Mouse (Mus musculus): ENCODE data around the gene Tph1. TPM values are rescaled to one million over a fixed set of nuclear protein-coding genes. Genes with fewer than 3 reads are reported as not detected.

Tph1 gene
- polyA plus RNA-seq (2014; fragmentation: Nextera tagmentation; extraction: Ambion mirVana), result 0.86 and 1.1 TPM in 2 replicates

DNA sequence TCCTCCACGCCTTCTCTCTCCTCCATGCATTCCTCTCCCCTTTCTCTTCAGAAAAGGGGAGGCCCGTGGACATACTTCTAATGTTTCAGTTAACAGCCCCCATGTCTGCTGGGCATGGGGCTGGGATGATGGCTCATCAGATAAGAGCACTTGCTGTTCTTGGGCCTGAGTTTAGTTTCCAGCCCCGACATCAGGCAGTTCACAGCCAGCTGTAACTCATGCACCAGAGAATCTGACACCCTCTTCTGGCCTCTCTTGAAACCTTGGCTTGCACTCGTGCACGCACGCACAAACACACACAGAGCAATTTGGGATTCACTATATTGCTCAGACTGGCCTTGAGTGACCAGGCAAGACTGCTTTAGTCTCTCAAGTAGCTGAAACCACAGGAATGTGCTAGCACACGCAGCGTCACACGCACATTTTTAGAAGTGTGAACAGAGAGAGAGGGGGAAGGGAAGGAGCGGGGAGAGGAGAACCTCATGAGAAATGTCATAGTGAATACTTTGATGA is at the start of gene Tph1:
Gene Tph1 (minus strand): TSS at position 378 of the 513 bp plus-strand sequence.
- Histone ChIP-seq H3K36me3 (ENCODE audit: control insufficient read depth, insufficient read depth, low read length) (no peaks in the 10 kb centered on the region), H3K4me1 (ENCODE audit: control insufficient read depth, insufficient read depth, low read length) (peaks cover 6% of the 10 kb centered on the region), H3K27me3 (ENCODE audit: control insufficient read depth, insufficient read depth, low read length) (no peaks in the 10 kb centered on the region), H3K9ac (ENCODE audit: low read depth, low read length) (no peak within 1 kb of the TSS), H3K9me3 (ENCODE audit: control insufficient read depth, low read length) (no peaks in the 10 kb centered on the region), H3K4me3 (ENCODE audit: low read length) (no peak within 1 kb of the TSS), H3K4me2 (replicated peaks; ENCODE audit: low read depth, low read length) (no peak within 1 kb of the TSS), H3K27ac (ENCODE audit: low read depth, low read length) (no peak within 1 kb of the TSS)
- peak; percentile 56; the same call in 1 of the 2 replicates for ATAC-seq (ENCODE audit: low FRiP score, low TSS enrichment)
- 26% methylated on average over 10 of the region's 10 CpGs for WGBS

DNA sequence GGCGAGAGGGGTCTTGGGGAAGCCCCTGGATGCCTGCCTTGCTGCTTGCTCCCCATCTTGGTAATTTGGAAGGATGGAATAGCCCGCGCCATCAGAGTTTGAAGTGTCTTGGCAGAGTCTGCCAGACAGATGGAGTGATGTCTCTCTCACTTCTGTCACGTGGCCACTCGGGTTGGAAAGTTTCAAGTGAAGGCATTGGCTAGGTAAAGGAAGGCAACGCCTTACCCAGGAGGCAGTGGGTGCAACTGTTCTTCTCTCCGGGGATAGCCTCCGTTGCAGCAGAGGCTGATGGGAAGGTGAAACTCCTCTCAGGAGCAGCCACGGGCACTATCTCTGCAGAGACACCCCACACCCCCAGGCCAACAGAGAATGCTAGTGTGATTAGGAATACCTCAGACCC is 48.1 kb upstream of the Tph1 start:
- no peaks in the 10 kb centered on the region for H3K9me3 ChIP-seq (ENCODE audit: control insufficient read depth, low read length)
- WGBS, result 85% methylated on average over 9 of the region's 9 CpGs
- H3K36me3 ChIP-seq (ENCODE audit: control insufficient read depth, insufficient read depth, low read length), result no peaks in the 10 kb centered on the region
- ATAC-seq (ENCODE audit: low FRiP score, low TSS enrichment), result no peak
- H3K4me1 ChIP-seq (ENCODE audit: control insufficient read depth, insufficient read depth, low read length), result 0 out of 2 replicates have a peak, but pooled peaks cover 5% of the 10 kb centered on the region
- no peak overlapping the region for H3K9ac ChIP-seq (ENCODE audit: low read depth, low read length)
- H3K27me3 ChIP-seq (ENCODE audit: control insufficient read depth, insufficient read depth, low read length), result no peaks in the 10 kb centered on the region
- H3K27ac ChIP-seq (ENCODE audit: low read depth, low read length), result no peak overlapping the region
- H3K4me3 ChIP-seq (ENCODE audit: low read length), result no peak overlapping the region
- no peak overlapping the region for H3K4me2 ChIP-seq (replicated peaks; ENCODE audit: low read depth, low read length)

DNA sequence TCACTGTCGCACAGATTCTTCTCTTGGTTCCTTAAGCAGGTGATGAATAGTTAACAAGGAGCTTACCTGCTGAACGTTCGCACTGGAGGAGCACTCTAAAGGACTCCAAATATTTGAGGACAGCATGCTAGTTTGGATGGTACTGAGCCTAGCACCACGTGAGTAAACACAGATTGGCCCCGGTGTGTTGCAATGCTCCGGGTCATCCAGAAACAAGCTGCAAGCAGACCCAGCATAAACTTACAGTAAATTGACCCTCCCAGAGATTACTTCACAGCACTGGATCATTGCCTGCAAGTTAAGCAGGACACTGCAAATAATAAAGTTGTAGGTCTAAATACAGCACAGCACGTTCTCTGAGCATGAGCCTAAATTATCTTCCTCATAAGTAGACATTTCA is 47.2 kb upstream of the Tph1 start:
- Histone ChIP-seq H3K4me3 (ENCODE audit: low read length) (no peak overlapping the region), H3K27me3 (ENCODE audit: control insufficient read depth, insufficient read depth, low read length) (no peaks in the 10 kb centered on the region), H3K4me1 (ENCODE audit: control insufficient read depth, insufficient read depth, low read length) (0 out of 2 replicates have a peak, but pooled peaks cover 5% of the 10 kb centered on the region), H3K9ac (ENCODE audit: low read depth, low read length) (no peak overlapping the region), H3K9me3 (ENCODE audit: control insufficient read depth, low read length) (no peaks in the 10 kb centered on the region), H3K27ac (ENCODE audit: low read depth, low read length) (no peak overlapping the region), H3K36me3 (ENCODE audit: control insufficient read depth, insufficient read depth, low read length) (no peaks in the 10 kb centered on the region), H3K4me2 (replicated peaks; ENCODE audit: low read depth, low read length) (no peak overlapping the region)
- ATAC-seq (ENCODE audit: low FRiP score, low TSS enrichment), result no peak
- 88% methylated on average over 7 of the region's 7 CpGs for whole genome bisulfite sequencing

DNA sequence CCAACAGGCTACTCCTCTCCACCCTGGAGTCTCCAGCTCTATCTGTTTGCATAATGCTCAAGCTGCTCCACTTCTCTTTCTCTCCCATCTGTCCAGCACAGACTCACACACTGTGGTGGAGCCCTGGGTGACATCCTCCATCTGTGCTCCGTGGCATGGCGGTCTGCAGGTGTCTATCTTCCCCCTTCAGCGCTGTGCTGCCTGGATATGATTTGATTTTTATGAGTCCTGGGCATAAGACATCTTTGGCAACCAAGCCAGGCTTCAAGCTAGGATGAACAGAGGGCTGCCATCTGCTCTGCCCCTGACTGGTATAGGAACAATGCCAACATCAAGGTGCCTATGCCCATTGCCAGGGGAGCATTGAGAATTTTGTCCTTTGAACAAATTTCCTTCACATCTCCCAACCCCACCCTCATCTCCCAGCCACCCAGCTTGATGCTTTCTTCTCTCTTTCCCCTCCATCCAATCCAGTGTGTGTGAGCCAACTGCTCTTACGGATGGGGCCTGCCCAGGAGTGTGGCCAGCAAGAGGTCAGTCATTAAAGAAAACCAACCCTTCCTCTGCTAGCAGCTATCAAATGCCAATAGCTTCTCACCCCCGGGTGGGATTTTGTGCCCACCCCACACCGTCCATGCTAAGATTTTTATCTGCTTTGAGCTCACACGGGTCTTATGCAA is 46.4 kb upstream of the Tph1 start:
- Histone ChIP-seq H3K9ac (ENCODE audit: low read depth, low read length) (no peak overlapping the region), H3K4me3 (ENCODE audit: low read length) (no peak overlapping the region), H3K36me3 (ENCODE audit: control insufficient read depth, insufficient read depth, low read length) (no peaks in the 10 kb centered on the region), H3K27ac (ENCODE audit: low read depth, low read length) (no peak overlapping the region), H3K4me1 (ENCODE audit: control insufficient read depth, insufficient read depth, low read length) (no peaks in the 10 kb centered on the region), H3K4me2 (replicated peaks; ENCODE audit: low read depth, low read length) (no peak overlapping the region), H3K27me3 (ENCODE audit: control insufficient read depth, insufficient read depth, low read length) (no peaks in the 10 kb centered on the region), H3K9me3 (ENCODE audit: control insufficient read depth, low read length) (no peaks in the 10 kb centered on the region)
- no peak for ATAC-seq (ENCODE audit: low FRiP score, low TSS enrichment)
- WGBS, result 84% methylated on average over 7 of the region's 7 CpGs

DNA sequence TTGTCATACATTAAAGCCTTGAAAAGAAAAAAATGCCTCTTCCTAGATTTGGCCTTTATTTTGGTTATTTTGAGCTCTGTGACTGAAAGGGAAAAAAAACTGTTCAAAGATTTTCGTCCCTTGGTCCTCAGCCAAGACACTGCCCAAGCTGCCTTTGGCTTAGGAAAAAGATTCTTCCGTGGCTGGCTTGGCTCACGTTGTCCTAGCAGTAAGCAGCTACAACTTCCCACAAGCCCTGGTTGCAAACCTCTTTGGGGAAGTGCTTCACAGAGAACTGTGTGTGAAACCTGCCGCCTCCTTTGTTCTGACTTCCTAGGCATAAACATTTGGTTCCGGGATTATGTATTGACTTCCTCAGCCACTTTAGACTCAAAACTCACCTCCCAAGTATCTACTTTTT is 44.6 kb upstream of the Tph1 start:
- Histone ChIP-seq H3K9me3 (ENCODE audit: control insufficient read depth, low read length) (no peaks in the 10 kb centered on the region), H3K27ac (ENCODE audit: low read depth, low read length) (no peak overlapping the region), H3K27me3 (ENCODE audit: control insufficient read depth, insufficient read depth, low read length) (no peaks in the 10 kb centered on the region), H3K9ac (ENCODE audit: low read depth, low read length) (no peak overlapping the region), H3K36me3 (ENCODE audit: control insufficient read depth, insufficient read depth, low read length) (no peaks in the 10 kb centered on the region), H3K4me3 (ENCODE audit: low read length) (no peak overlapping the region), H3K4me1 (ENCODE audit: control insufficient read depth, insufficient read depth, low read length) (no peaks in the 10 kb centered on the region), H3K4me2 (replicated peaks; ENCODE audit: low read depth, low read length) (no peak overlapping the region)
- WGBS, result 40% methylated on average over 5 of the region's 5 CpGs
- no peak for ATAC-seq (ENCODE audit: low FRiP score, low TSS enrichment)

DNA sequence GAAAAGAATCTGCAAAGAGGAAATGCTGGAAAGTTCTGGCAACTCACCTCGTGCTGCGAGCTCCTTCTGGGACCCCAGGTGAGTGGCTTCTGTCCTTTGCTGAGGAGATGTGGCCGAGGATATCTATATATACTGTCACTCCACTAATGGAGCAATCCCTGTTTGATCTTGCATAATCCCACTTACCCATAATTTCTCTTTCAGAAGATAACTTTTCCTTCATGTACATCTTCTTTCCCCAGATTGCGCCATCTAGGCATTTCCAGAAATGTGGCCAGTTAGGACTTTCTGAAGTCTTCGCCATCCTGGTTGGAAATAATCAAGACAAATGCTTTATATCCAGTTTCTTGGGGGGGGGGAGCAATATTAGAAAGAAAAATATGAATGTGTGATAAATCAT is 43.3 kb upstream of the Tph1 start, which contains the start of gene Saa3:
Gene Saa3 (minus strand): TSS at position 101 of the 400 bp plus-strand sequence.
- Histone ChIP-seq H3K9me3 (ENCODE audit: control insufficient read depth, low read length) (no peaks in the 10 kb centered on the region), H3K27ac (ENCODE audit: low read depth, low read length) (no peak within 1 kb of the TSS), H3K4me1 (ENCODE audit: control insufficient read depth, insufficient read depth, low read length) (no peaks in the 10 kb centered on the region), H3K36me3 (ENCODE audit: control insufficient read depth, insufficient read depth, low read length) (no peaks in the 10 kb centered on the region), H3K27me3 (ENCODE audit: control insufficient read depth, insufficient read depth, low read length) (no peaks in the 10 kb centered on the region), H3K4me3 (ENCODE audit: low read length) (no peak within 1 kb of the TSS), H3K9ac (ENCODE audit: low read depth, low read length) (no peak within 1 kb of the TSS), H3K4me2 (replicated peaks; ENCODE audit: low read depth, low read length) (no peak within 1 kb of the TSS)
- 85% methylated on average over 5 of the region's 5 CpGs for WGBS
- no peak for ATAC-seq (ENCODE audit: low FRiP score, low TSS enrichment)

DNA sequence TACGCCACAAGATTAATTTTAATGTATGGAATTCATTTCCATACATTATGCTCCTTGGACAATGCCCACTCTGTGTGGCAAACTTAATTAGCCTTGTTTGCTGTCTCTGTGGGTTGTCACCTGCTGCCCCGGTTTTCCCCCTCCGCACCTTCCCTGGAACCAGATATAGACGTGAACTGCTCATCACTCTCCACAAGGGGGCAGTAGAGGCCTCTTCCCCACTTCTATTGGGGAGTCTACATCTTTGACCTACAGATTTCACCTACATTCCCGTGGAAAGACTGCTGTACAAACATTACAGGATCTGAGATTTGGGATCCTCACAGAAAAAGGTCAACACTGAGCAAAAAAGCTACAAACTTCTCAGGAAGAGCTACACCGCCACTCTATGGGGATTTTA is 42.2 kb upstream of the Tph1 start:
- Histone ChIP-seq H3K27ac (ENCODE audit: low read depth, low read length) (no peak overlapping the region), H3K27me3 (ENCODE audit: control insufficient read depth, insufficient read depth, low read length) (no peaks in the 10 kb centered on the region), H3K36me3 (ENCODE audit: control insufficient read depth, insufficient read depth, low read length) (no peaks in the 10 kb centered on the region), H3K9ac (ENCODE audit: low read depth, low read length) (no peak overlapping the region), H3K9me3 (ENCODE audit: control insufficient read depth, low read length) (no peaks in the 10 kb centered on the region), H3K4me1 (ENCODE audit: control insufficient read depth, insufficient read depth, low read length) (0 out of 2 replicates have a peak, but pooled peaks cover 3% of the 10 kb centered on the region), H3K4me3 (ENCODE audit: low read length) (no peak overlapping the region), H3K4me2 (replicated peaks; ENCODE audit: low read depth, low read length) (no peak overlapping the region)
- no peak for ATAC-seq (ENCODE audit: low FRiP score, low TSS enrichment)
- 33% methylated on average over 6 of the region's 6 CpGs for WGBS

DNA sequence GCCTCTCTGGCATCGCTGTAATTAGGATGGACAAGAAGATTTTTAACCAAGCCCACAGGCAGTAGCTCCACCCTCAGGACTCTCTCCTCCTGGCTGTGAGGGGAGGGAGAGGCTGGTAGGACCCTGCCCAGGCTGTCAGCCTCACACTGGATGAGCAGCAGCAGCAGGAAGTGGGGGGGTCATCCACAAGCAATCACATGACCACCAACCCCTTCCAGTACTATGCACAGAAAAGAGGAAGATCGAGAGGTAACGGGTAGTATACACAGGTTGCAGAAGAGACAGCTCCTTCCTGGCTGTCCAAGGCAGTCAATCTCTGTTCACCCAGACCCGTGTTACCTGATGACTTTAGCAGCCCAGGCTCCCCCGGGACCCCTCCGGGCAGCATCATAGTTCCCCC is 39.9 kb upstream of the Tph1 start:
- H3K27ac ChIP-seq (ENCODE audit: low read depth, low read length), result no peak overlapping the region
- H3K36me3 ChIP-seq (ENCODE audit: control insufficient read depth, insufficient read depth, low read length), result peaks cover 8% of the 10 kb centered on the region; the same call in 1 of the 2 replicates
- H3K4me1 ChIP-seq (ENCODE audit: control insufficient read depth, insufficient read depth, low read length), result 0 out of 2 replicates have a peak, but pooled peaks cover 3% of the 10 kb centered on the region
- H3K9ac ChIP-seq (ENCODE audit: low read depth, low read length), result no peak overlapping the region
- no peak for ATAC-seq (ENCODE audit: low FRiP score, low TSS enrichment)
- 77% methylated on average over 6 of the region's 6 CpGs for WGBS
- H3K4me3 ChIP-seq (ENCODE audit: low read length), result no peak overlapping the region
- no peaks in the 10 kb centered on the region for H3K27me3 ChIP-seq (ENCODE audit: control insufficient read depth, insufficient read depth, low read length)
- no peak overlapping the region for H3K4me2 ChIP-seq (replicated peaks; ENCODE audit: low read depth, low read length)
- H3K9me3 ChIP-seq (ENCODE audit: control insufficient read depth, low read length), result no peaks in the 10 kb centered on the region

DNA sequence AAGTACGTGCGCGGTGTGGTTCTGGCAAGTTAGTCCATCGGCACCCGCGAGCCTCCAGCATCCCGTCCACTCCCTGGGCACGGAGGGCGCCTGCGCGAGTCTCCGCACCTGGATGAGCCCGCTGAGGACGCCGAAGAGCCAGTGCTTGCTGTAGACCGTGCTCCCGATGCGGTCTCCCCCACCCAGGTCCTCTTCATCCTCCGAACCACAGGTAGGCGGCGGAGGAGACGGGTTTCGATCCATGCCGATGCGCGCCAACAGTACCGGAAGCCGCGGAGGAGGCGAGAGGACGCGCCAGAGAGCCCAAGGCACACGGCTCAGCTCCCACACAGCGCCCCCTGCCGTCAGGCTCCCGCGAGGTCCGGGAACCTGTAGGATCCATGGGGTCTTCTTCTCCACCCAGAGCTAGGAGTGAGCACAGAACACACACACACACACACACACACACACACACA is 38.1 kb upstream of the Tph1 start, which contains the start of gene Saal1:
Gene Saal1 (minus strand): TSS at position 291 of the 455 bp plus-strand sequence.
- Histone ChIP-seq H3K27ac (ENCODE audit: low read depth, low read length) (peak within 1 kb of the TSS; percentile 78), H3K4me2 (replicated peaks; ENCODE audit: low read depth, low read length) (peak within 1 kb of the TSS; percentile 52), H3K27me3 (ENCODE audit: control insufficient read depth, insufficient read depth, low read length) (no peaks in the 10 kb centered on the region), H3K9me3 (ENCODE audit: control insufficient read depth, low read length) (no peaks in the 10 kb centered on the region), H3K4me1 (ENCODE audit: control insufficient read depth, insufficient read depth, low read length) (0 out of 2 replicates have a peak, but pooled peaks cover 3% of the 10 kb centered on the region), H3K9ac (ENCODE audit: low read depth, low read length) (peak within 1 kb of the TSS; percentile 89), H3K4me3 (ENCODE audit: low read length) (peak within 1 kb of the TSS; percentile 91), H3K36me3 (ENCODE audit: control insufficient read depth, insufficient read depth, low read length) (peaks cover 26% of the 10 kb centered on the region)
- peak; percentile 99 for ATAC-seq (ENCODE audit: low FRiP score, low TSS enrichment)
- 0% methylated on average over 38 of the region's 38 CpGs for WGBS
